Mouse (Mus musculus) cerebellum, postnatal 10 days (tissue): ENCODE results near the gene Arhgap17.

Experiments
- DNase-seq, 2 experiments: peaks; one replicate each; pipeline ENCODE4 v3.0.0; 2021; ENCODE audit warnings: mixed read lengths in 2 of 2

Arhgap17 gene

DNA sequence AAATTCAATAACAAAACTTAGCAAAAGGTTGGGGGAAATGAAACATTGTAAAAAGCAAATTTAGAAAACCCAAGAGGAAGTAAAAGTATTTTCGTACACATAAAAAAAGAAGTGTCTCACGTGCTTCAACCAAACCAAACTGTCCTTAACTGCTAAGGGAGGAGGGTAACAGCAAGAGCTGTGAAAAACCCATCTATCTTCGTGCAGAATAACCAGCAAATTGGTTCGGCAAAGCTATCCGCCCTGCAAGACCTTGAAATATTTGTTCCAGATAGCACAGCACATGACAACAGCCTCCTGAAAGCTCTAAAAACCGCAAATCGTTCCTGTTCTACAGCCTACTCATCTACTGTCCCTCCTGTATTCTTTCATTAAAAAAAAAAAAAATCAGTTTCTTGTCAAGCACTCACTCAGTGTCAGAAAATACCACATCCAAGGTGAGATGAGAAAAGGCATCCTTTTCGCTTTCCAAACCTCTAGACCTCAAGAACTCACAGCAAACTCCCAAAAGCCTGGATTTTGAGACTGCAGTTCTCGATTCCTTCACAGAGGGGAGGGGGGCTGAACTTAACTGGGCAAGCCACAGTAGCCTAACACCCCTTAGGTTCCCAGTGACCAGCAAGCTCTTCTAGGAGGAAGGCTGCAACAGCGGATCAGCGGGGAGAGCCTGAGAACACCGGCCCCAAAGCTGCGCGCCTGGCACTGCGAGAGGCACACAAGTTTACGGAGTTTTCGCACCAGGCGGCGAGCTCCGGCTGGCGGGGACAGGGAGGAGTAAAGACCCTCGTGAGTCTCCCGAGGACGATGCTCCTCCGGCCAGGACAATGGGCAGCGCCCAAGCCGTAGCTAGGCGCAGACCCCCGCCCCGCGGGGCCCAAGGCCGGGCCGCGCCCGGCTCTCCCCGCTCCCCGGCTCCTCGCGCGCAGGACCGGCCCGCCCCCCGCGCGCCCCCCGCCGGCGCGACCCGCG lies 653 bp downstream of the Arhgap17 start:
- no peak for DNase-seq

DNA sequence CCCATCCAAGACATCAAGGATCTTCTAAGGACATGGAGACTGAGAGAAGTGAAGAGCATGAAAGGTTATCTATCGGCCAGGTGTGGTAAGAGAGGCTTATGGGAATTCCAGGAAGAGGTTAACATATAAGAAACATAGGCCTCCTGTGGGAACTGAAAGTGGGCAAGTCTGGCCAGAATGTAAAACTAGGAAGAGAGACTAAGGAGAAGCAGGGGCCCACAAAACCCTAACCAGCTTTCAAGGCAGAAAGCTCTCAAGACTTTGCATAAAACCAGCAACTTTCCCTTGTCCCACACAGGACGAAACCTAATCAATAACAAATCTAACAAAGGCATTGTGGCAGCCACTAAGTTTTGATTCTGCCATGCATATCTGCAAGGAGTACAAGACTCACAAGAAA lies 1.5 kb downstream of the Arhgap17 start:
- DNase-seq, result no peak

DNA sequence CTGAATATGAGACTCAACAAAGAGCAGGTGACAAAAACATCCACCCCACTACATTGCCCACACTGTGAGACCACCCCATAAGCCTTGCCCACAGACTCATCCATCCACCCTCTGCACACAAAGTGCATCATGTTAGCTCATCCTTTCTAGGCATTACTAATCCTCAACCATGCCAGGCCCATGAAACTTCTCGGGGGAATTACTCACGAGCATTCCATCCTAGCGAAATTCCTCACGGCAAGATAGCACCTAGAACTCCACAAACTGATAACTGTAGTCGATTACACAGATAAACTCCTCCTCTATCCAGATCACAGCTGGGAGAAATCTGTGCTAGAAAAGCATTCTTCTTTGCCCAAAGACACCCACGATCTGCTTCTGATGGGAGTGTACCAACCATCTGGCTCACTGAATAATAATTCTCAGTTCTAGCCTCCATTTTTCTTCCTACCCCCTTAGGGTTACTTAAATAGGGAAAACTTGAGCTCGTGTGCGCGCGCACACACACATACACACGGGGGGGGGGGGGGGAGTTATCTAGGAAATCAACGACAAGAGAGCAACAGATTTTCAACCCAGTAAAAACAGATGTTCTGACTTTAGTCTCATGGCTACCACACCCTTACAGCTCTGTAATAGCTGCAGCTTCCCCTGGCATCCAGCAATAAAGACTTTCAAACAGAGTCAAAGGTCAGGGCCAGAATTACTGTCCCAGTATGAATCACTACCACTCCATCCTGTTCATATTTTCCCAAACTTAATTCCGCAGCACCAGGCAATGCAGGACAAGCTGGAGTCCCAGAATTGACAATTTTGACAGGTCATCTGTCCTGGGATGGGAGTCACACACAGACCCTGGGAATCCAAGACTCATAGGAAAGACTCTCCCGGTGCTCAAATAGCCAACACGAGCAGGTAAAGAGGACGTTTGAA lies 2.2 kb downstream of the Arhgap17 start:
- no peak for DNase-seq

DNA sequence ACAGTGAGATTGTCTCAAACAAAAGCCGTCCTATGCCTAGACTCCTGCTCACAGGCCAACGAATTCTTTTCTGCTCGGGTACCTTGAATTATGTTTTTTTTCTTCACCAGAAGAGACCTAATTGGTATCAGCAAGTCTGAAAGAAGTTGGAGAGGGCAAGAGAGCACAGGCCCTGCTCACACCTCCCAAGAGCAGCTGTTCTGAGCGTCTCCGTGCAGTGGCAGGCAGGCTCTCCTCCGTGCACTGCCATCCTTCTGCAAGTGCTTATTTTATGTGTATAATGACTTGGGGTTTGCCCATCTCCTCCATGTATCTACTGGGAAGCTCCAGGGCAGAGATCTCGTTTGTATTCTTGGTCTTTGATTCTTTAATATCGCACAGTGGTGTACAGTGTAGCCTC lies 2.9 kb downstream of the Arhgap17 start:
- DNase-seq, result no peak

DNA sequence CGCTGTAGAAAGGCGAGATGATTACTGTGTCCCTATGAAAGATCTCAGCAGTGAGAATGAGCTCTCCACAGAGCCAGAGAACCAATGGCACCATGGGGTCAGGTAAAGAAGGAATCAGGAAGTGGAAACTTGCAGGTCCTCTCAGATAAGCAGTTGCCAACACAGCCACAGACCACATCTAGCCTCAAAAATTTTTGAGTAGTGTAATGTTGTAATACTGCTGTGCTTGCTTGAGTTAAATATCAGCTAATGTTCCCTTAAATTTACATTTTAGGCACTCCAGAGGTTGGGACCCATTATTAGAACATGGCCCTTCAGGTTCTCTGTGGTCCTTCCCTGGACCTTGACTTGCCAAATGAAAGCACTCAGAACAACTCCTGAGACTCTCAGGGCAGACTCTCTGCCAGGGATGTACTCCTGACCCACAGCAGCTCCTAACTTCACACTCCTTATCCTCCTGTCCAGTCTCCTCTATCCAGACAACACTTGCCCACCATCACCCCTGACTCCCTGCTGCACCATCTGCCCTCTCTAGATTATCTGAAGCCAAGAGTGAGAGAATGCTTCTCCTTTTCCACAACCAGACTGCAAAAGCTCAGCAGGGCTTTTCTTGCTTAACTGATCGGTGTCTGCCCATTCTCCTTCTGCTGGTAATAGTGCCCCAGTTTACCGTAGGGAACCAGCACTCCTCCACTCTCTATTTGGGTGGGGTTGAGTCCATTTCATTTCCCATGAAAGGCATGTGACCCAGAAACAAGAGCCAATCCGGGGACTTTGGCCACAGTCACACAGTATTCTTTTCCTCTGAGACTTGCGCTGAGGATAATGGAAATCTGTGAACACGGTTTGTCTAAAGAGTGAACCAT lies 3.6 kb downstream of the Arhgap17 start:
- DNase-seq, result peak; percentile 59 to 60

DNA sequence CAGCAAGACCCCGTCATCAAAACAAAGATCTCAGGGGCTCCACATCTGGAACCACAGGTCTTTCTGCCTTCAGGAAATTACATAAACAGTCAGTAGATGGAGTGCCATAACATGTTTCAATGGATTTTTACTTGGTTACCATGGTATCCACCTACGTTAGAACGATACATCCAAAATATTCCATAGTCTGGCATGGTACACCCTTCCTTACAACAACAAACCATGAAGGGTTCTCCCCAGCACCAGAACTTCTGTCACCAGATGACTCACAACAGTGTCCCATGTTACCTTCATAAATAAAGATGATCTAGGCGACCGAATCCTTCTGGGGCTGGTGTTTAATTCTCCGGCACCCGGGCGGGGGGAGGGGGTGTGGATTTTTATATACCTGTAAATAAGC lies 5.7 kb downstream of the Arhgap17 start:
- DNase-seq, result no peak

DNA sequence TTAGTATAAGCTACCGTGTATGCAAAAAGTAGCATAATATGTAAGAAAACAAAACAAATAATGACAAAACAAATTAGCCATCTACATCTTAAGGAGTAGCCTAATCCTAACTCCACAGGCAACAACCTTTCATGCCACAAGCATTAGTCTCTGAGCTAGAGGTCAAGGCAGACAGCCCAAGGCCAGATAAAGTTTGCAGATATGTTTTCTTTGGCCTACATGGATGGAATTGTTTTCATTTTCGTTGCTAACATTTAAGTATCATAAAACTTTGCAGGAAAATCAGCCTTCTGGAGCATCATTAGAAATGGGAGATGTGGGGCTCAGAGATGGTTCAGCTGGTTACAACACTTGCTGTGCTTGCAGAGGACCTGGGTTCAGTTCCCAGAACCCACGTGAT lies 6.9 kb downstream of the Arhgap17 start:
- no peak for DNase-seq

DNA sequence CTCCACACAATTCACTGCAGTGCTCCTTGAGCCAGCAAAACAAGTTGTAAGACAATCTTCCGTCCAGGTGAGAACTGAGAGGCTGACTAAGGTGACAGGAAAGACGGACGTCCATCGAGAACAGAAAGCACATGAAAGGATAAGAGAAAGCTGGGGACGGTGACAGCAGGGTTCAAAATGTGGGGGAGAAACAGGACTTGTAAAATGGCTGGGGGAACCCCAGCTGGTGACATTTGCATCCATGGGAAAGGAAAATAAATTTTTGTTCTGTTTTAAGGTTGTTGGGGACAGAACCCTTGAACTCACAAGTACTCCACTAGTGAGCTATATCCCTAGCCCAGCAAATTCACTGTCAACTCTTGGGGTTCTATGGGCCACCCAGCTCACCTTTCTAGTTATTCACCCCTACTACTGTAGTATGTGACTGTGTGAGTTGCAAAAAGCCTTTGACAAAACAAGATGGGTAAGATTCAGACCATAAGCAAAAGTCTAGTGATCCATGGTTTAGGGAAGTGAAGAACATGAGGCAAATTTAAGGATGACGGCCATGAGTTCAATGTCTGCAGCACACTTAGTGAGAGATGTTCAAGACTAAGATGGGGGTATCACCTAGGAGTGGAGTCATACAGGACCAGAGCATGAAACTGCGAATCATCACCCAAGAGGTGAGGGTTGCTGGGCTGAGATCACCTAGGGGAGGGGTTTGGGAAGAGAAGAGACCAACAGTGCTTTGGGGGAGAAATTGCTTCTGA lies 8.3 kb downstream of the Arhgap17 start:
- DNase-seq, result no peak

DNA sequence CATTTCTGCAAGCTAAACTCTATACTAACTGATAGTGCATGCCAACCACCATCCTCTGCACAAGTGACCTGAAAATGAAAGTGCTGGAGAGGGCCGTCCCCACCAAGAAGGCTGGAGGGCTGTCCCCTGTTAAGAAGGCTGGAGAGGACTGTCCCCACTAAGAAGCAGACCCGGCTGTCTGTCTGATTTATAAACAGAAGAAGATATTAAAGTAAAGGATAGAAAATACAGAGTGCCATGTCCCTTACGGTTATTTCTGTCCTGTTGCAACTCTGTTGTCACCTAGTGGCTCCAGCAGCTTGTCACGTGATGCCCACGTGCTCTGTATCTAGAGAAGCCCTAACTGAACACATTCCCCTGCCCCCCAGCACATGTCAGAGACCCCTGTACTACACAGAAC lies 9.5 kb downstream of the Arhgap17 start:
- no peak for DNase-seq

DNA sequence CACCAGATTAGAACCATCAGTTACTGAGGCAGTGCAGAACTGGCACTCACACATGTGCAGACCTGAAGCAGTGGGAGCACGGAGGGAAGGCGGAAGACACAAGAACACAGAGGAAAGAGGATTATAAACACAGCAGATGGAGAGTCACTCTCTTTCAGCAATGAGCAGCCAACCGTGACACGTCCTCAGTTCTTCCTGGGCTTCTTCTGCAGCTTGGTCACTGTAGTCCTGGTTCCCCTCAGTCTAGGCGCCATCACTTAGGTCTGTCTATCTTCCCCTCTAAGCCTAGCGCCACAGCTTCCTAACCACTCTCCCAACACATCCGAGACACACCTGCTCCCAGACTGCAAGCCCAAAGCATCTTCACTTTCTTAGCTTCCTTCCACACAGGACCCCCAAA lies 10.6 kb downstream of the Arhgap17 start:
- DNase-seq, result peak; percentile 78 to 83

DNA sequence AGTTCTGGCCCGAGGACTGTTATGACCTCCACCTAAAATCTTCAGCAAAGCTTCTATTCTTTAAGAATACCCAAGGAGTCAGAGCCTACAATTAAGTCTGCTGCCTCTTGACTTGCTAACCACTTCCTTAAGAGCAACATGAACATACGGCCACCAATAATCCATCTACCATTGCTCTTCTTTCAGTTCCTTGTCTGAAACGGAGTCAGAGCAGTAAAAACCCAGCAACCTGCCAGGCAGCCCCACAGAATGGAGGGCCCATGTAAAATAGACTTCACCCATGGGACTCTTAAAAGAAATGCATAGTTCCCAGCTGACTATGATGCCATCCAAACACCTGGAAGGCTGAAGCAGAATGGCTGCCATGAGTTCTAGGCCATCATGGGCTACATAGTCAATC lies 13.6 kb downstream of the Arhgap17 start:
- no peak for DNase-seq

DNA sequence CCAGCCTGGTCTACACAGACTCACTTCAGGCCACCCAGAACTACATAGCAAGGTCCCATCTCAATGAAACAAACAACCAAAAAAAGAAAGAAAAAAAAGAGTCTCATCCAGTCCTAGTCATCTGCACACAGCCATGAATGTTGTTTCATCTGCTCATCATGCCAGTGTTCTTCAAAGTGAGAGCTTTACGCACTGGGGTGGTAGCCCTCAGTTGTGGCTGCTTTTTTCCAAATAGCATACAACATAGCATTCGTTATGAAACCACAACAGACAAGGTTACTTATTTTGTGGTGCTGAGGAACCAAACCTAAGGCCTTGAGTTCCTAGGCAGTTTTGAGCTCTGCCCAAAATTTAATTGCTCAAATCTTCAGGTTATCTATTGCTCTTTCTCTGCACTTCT lies 14.9 kb downstream of the Arhgap17 start:
- DNase-seq, result no peak

DNA sequence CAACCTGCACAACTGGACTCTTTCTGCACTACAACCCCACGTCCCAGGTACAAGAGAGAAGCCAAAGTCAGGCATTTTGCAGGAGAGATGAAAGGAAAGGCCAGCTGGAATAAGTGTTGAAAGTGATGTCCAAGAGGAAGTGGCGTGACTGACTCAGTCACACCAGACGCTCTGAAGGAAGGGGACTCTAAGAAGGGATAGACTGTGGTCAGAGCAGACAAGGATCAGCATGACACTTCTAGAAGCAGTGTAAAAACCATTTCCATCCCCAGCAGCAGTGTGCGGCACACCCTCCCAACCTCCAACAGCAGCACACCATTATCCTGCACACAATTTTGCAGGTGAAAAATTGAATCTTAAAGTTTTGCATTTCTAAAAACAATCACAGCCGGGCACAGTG lies 15.3 kb downstream of the Arhgap17 start:
- no peak for DNase-seq

DNA sequence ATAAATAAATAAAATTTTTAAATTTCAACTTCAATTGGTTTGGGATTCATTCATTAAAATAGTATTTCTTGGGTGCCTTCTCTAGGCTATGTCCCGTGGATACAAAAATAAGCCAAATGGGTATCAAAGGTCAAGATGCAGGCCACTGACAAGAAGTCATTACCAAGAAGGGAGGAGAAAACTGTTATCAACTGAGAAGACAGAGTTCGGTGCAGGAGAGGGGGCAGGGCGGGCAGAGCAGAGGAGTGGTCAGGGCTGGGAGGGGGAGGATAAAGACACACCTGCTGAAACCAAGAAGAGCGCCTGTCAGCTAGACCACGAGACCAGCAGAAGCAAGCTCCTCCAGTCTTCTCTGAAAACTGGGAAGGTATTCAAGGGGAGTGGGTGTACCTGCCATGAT lies 15.8 kb downstream of the Arhgap17 start:
- DNase-seq, result no peak

DNA sequence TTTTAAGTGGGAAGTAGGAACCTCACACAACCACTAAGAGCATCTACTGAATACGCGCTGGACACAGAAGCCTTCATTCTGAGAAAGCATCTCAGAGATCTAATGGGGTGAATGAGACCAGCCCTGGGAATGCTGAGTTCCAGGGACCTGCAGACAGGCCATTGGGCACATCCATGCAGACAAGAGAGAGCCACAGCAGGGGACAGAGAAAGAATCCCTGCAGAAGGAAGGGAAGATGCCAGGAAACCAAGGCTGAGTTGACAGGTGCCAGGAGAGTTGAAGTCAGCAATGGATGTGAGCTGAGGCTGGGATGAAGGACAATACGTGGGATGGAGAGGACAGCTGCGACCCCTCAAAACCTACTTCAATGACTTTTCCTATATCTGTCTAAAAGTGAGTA lies 16.6 kb downstream of the Arhgap17 start:
- DNase-seq, result no peak

DNA sequence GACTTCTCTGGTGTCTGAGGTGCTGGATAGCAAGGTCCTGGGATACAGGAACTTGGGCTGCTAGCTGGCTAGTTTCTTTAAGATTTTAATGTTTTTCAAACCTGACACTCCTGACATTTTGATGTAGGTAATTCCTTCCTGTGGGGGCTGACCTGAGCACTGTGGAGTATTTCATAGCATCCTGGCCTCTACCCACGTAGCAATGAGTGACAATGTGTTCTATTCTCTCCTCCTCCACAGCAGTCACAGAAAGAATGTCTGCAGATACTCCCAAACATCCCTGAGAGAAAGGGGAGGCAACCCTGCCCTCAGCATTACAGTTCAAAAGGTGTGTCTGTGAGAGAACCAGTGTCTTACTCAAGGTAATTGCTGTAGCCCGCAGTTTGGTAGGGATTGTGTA lies 19.5 kb downstream of the Arhgap17 start:
- DNase-seq, result no peak

DNA sequence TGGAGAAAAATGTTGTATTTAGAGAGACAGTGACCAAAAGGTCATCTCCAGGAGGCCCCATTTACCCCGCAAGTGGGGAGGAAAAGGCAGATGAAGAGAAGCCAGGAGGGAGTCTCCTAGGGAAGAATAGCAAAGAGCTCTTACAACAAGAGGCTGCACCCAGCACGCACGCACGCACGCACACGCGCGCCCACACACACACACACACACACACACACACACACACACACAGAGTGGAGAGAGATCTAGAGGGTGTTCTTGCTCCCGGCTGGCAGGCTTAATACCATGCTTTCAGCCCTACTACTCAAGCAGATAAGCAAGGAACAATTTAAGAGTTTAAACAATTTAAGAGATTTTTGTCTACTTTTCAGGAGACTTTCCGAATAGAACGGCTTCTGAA lies 19.9 kb downstream of the Arhgap17 start:
- no peak for DNase-seq

DNA sequence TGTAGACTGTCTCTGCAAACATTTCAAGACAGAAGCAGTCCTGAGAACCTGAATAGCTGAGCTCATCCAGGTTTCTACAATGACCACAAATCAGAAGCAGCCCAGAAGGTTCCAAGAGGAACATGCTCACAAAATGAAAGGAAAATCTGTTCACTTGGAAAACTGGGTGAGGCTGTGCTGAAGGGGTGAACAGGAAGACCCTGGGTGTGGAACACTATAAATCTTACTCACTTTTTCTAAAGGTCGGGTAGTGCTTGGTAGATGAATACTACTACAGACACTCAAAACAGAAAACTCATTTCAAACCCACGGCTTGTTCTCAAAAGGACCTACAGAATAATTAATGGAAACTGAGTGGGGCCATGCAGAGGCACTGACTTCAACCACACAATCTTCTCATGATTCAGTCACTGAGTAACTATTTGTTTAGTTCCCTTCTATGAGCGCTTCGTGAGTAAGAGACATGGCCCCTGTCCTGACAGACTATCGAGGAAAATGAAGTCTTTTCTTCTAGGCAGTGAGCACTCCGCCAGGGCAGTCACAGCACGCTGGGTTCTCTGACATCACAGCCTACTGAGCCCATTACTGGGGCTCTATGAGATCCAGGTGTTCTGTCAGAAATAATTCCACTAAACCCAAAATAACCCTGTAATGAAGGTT lies 23.0 kb downstream of the Arhgap17 start:
- no peak for DNase-seq

DNA sequence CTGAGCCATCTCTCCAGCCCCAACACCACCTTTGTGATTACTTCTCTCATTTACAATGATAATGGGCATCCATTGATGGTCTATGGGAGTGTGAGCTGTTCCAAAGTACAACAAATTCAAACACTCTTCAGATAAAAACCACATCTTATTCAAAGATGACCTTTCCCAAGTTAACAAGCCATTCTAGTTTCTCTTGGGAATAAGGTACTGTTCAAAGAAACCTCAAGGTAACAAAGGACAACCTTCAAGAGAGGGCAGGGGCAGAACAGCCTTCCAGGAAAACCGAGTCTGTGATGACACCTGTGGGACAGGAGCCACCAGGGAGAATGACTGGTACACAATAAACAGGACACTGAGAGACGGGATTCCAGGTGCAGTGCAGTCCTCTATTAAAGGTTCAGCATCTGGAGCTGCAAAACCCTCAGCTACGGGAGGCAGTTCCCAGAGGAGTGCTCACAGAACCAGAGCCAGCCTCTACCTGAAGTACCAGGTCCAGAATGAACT lies 24.6 kb downstream of the Arhgap17 start:
- DNase-seq, result no peak

DNA sequence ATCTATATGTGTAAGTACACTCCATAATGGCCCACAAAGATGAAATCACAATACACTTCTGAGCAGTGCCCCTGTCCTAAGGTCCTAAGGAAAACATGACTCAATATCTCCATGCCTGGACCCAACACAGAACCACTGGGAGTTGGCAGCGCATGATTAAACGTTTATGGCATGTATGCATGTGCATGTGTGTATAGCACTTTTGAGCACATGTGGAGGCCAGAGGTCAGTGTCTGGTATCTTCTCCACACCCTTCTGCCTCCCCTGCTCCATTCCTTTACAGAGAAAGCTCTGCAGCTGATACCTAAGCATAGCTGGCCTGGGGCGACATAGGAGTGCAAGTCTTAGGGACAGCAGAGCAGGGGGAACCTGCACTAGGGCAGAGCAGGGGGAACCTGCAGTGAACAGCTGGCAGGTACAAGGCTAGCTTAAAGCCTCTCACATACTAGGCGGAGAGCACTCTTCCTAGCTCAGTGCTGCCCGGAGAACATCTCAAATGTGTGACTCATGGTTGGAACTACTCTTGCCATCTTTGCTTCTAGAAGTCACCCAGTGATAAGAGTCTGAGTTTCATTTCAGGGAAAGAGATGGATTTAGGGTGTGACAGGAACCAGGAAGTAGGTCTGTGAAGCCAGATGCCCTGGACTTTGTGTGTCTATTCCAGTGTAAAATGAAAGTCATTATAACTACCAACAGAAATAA lies 25.5 kb downstream of the Arhgap17 start:
- no peak for DNase-seq

DNA sequence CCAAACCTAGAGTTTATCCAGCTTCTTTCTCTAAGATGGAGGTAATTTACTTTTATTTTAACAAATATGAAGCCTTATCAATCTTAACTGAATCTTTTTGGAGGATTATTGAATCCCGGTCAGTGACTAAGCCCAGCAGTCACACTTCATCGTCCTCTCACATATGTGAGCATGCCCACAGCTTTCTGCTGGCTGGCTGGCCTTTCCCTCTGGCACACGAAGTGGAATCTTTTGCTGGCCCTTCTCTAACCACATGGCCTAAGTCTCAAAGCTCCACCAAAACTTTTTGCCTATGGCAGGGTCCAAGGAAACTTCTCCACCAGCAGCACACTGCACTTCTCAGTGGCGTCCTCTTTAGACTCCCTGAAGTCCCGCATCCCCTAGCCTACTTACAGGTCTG lies 27.8 kb downstream of the Arhgap17 start:
- DNase-seq, result no peak
